Mouse (Mus musculus): ENCODE measurements around the gene March1. TPM values are rescaled to one million over a fixed set of nuclear protein-coding genes. Genes with fewer than 3 reads are reported as not detected.

The March1 gene
- polyA plus RNA-seq, 1 experiment from 2014 or later, result 0.30 TPM

DNA sequence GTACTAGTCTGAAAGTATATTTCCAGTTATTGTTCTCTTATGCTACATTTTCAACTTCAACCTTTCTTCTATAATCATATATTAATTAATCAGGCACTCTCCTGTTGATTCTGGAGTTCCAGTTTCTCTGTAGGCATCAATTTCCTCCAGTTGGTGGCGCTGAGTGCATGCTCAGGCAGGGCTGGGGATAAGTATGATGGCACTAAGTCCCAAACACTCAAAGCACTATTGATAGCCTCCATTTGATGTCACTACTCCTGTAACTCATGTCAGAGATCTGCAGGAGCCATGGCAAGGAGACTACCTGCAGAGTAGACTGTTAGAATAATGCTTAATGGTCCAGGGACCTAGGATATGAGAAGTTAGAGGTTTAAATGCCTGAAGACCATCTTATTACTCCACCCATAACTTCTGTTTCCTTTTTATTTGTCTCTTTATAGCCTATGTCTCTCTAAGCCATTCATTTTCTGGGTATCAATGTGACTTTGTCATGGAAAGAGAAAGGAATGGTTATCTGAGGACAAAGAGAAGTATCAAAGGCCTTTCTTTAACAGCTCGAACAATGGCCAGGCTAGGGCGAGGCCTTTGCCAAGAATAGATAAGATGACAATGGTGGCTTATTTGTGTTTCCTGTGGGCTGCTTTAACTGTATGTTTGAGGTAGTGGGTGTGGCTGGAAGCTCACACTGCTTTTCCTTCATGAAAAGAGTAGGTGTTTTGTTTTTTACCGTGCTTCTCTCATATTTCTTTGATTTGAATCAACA, 705.5 kb downstream of the March1 start:
- peak; percentile 59 for TF ChIP-seq CTCF (IDR thresholded peaks at IDR 0.05; ENCODE audit: low read depth)
- 62% methylated on average over 4 of the region's 4 CpGs for WGBS
- H3K4me2 ChIP-seq (ENCODE audit: low read length), result no peak overlapping the region
- no peak overlapping the region for H3K9ac ChIP-seq (ENCODE audit: low read depth, low read length)
- H3K27ac ChIP-seq, result no peak overlapping the region
- H3K4me1 ChIP-seq (replicated peaks; ENCODE audit: insufficient read depth, low read length), result no peaks in the 10 kb centered on the region
- no peak overlapping the region for H3K4me3 ChIP-seq (replicated peaks; ENCODE audit: low read depth, low read length)
- ATAC-seq (replicated peaks; ENCODE audit: low FRiP score, low read depth) (no peak), DNase-seq (ENCODE audit: low spot score) (peak; percentile 11)
- no peaks in the 10 kb centered on the region for H3K27me3 ChIP-seq (ENCODE audit: insufficient read depth, low read length)
- H3K9me3 ChIP-seq (replicated peaks; ENCODE audit: low read length), result no peaks in the 10 kb centered on the region
- H3K36me3 ChIP-seq (ENCODE audit: insufficient read depth, low read length), result no peaks in the 10 kb centered on the region

DNA sequence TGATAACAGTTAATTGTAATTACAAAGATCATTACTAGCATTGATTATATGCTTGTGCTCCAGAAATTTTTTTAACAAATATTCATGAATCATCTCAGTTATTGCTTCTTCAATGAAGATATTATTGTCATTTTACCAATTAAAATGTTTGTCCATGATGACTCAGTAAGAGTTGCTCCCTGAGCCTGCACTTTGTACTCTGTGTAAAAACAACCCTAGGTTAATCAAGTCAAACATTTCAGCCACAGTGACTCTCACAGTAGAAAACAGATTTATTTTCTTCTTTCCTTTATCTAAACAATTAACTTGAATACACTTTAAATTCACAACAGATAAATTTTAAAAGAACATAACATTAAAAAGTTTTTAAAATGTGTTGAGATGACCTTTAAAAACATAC, 708.7 kb downstream of the March1 start:
- H3K9me3 ChIP-seq (replicated peaks; ENCODE audit: low read length), result no peaks in the 10 kb centered on the region
- ATAC-seq (replicated peaks; ENCODE audit: low FRiP score, low read depth), result no peak
- TF ChIP-seq CTCF (IDR thresholded peaks at IDR 0.05; ENCODE audit: low read depth), result no peak

DNA sequence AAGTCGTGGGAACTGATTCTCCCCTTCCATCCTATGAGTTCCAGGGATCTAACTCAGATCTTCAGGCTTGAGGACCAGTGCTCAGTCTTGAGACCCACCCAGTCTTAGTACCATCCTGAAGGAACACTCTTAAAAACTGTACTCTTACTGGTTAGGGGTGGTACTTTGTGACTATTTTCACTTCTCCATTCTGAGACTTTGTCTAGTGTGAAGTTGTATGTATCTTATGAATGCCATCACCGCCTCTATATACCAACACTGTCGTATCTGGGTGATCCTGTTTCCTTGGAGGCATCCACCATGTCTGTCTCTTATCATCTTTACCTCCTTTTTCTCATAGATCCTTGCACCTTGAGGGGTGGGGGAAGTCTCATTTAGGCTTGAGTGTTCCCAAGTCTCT, 714.5 kb downstream of the March1 start:
- no peak overlapping the region for H3K9ac ChIP-seq (ENCODE audit: low read depth, low read length)
- 83% methylated on average over 3 of the region's 3 CpGs for WGBS
- H3K4me2 ChIP-seq (ENCODE audit: low read length), result no peak overlapping the region
- no peak for TF ChIP-seq CTCF (IDR thresholded peaks at IDR 0.05; ENCODE audit: low read depth)
- H3K4me1 ChIP-seq (replicated peaks; ENCODE audit: insufficient read depth, low read length), result no peaks in the 10 kb centered on the region
- H3K9me3 ChIP-seq (replicated peaks; ENCODE audit: low read length), result no peaks in the 10 kb centered on the region
- no peaks in the 10 kb centered on the region for H3K27me3 ChIP-seq (ENCODE audit: insufficient read depth, low read length)
- H3K4me3 ChIP-seq (replicated peaks; ENCODE audit: low read depth, low read length), result no peak overlapping the region
- ATAC-seq (replicated peaks; ENCODE audit: low FRiP score, low read depth) (no peak), DNase-seq (ENCODE audit: low spot score) (no peak)
- H3K27ac ChIP-seq, result no peak overlapping the region
- no peaks in the 10 kb centered on the region for H3K36me3 ChIP-seq (ENCODE audit: insufficient read depth, low read length)

More for the DNA sequence above, 708.7 kb downstream of the March1 start:
- DNase-seq (ENCODE audit: low spot score), result no peak
- no peaks in the 10 kb centered on the region for H3K27me3 ChIP-seq (ENCODE audit: insufficient read depth, low read length)
- no peaks in the 10 kb centered on the region for H3K36me3 ChIP-seq (ENCODE audit: insufficient read depth, low read length)
- H3K27ac ChIP-seq, result no peak overlapping the region
- no peak overlapping the region for H3K9ac ChIP-seq (ENCODE audit: low read depth, low read length)
- H3K4me3 ChIP-seq (replicated peaks; ENCODE audit: low read depth, low read length), result no peak overlapping the region
- H3K4me1 ChIP-seq (replicated peaks; ENCODE audit: insufficient read depth, low read length), result no peaks in the 10 kb centered on the region
- no peak overlapping the region for H3K4me2 ChIP-seq (ENCODE audit: low read length)

DNA sequence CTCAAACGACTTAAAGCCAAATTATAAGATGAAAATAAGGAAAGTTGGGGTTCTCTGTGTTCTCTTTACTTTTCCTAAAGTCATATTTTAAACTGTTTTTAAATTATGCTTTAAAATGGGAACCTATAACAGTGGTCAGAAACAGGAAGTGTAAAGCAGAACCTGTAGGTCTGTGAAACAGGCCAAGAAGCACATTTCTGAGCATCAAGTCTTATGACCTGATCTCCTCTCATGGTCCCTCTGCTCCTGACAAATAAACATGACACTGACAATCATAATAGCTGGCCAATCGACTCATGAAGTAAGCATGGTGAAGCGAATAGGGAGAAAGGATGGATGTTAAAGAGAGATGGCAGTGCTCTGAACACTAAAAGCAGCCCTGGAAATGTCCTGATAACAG, 716.6 kb downstream of the March1 start:
- H3K27me3 ChIP-seq (ENCODE audit: insufficient read depth, low read length), result no peaks in the 10 kb centered on the region
- DNase-seq (ENCODE audit: low spot score), result no peak
- H3K27ac ChIP-seq, result no peak overlapping the region
- no peak overlapping the region for H3K4me3 ChIP-seq (replicated peaks; ENCODE audit: low read depth, low read length)
- no peak overlapping the region for H3K4me2 ChIP-seq (ENCODE audit: low read length)
- no peak for ATAC-seq (replicated peaks; ENCODE audit: low FRiP score, low read depth)
- H3K9ac ChIP-seq (ENCODE audit: low read depth, low read length), result no peak overlapping the region
- TF ChIP-seq CTCF (IDR thresholded peaks at IDR 0.05; ENCODE audit: low read depth), result no peak
- no peaks in the 10 kb centered on the region for H3K36me3 ChIP-seq (ENCODE audit: insufficient read depth, low read length)
- no peaks in the 10 kb centered on the region for H3K4me1 ChIP-seq (replicated peaks; ENCODE audit: insufficient read depth, low read length)
- H3K9me3 ChIP-seq (replicated peaks; ENCODE audit: low read length), result no peaks in the 10 kb centered on the region
- 78% methylated on average over 3 of the region's 3 CpGs for WGBS

DNA sequence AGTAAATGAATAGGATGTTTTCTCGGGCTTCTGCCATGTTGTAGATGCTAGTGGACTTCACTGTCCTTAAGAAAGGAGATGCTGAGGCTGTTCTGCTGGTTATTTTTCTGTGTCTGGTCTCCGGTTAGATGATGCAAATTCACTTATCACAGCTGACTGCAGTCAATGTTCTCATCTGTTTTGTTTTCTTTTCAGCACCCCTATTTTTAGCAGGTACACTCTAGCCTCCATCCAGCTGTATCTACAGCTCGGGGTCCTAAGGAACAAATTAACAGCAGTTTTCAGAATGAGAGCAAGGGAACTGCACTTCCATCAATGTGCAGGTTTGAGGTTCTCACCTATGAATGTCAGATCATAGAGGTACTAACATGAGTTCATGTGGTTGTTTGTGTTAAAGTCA, 721.9 kb downstream of the March1 start:
- no peaks in the 10 kb centered on the region for H3K9me3 ChIP-seq (replicated peaks; ENCODE audit: low read length)
- H3K36me3 ChIP-seq (ENCODE audit: insufficient read depth, low read length), result no peaks in the 10 kb centered on the region
- no peak overlapping the region for H3K27ac ChIP-seq
- no peak for DNase-seq (ENCODE audit: low spot score)
- WGBS, result 75% methylated on average over 3 of the region's 3 CpGs
- no peak for ATAC-seq (replicated peaks; ENCODE audit: low FRiP score, low read depth)
- H3K4me3 ChIP-seq (replicated peaks; ENCODE audit: low read depth, low read length), result no peak overlapping the region
- H3K27me3 ChIP-seq (ENCODE audit: insufficient read depth, low read length), result no peaks in the 10 kb centered on the region
- TF ChIP-seq CTCF (IDR thresholded peaks at IDR 0.05; ENCODE audit: low read depth), result no peak
- no peaks in the 10 kb centered on the region for H3K4me1 ChIP-seq (replicated peaks; ENCODE audit: insufficient read depth, low read length)
- no peak overlapping the region for H3K9ac ChIP-seq (ENCODE audit: low read depth, low read length)
- H3K4me2 ChIP-seq (ENCODE audit: low read length), result no peak overlapping the region

DNA sequence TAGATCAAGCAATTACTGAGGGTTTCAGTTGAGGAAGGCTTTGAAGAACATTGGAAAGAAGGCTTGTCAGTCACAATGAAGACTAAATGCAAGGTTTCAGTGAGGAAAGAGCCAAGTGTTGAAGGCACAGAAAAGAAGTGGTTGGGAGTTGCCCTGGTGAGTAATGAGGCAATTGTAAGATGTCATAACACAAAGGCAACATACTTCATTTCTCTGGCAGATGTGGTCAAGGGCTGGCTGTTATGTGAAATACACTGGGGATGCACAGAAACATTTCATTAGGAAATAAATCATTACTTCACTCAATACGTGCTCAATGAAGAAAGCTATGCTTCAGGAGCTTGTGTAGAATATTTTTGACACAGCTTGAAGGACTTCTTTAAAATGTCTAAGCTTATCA, 725.2 kb downstream of the March1 start:
- WGBS, result 65% methylated on average over 1 of the region's 1 CpGs
- H3K9me3 ChIP-seq (replicated peaks; ENCODE audit: low read length), result no peaks in the 10 kb centered on the region
- no peaks in the 10 kb centered on the region for H3K27me3 ChIP-seq (ENCODE audit: insufficient read depth, low read length)
- no peak overlapping the region for H3K27ac ChIP-seq
- H3K4me2 ChIP-seq (ENCODE audit: low read length), result no peak overlapping the region
- H3K9ac ChIP-seq (ENCODE audit: low read depth, low read length), result no peak overlapping the region
- DNase-seq (ENCODE audit: low spot score) (no peak), ATAC-seq (replicated peaks; ENCODE audit: low FRiP score, low read depth) (no peak)
- H3K4me1 ChIP-seq (replicated peaks; ENCODE audit: insufficient read depth, low read length), result no peaks in the 10 kb centered on the region
- H3K4me3 ChIP-seq (replicated peaks; ENCODE audit: low read depth, low read length), result no peak overlapping the region
- no peaks in the 10 kb centered on the region for H3K36me3 ChIP-seq (ENCODE audit: insufficient read depth, low read length)
- TF ChIP-seq CTCF (IDR thresholded peaks at IDR 0.05; ENCODE audit: low read depth), result no peak

Data from kidney, postnatal 0 days (tissue).